Mouse (Mus musculus): ENCODE results near the gene Klk1b1.
"Not testable (repeated sequence)": the region's sequence is repeated elsewhere in the genome, so short reads cannot be mapped to it uniquely, and the experiment has no call there.

Klk1b1 gene

GRCm38 (mm10) chr7:43966451-43966850, at the start of gene Klk1b1:
Gene Klk1b1, plus strand, starts transcription at chr7:43966751.
- DNase-seq (ENCODE audit: low read depth, low spot score) = no peak

GRCm38 (mm10) chr7:43918426-43918825, 48.1 kb upstream of the Klk1b1 start:
- DNase-seq (ENCODE audit: low read depth, low spot score) = no peak

- no peak for DNase-seq (ENCODE audit: low read depth, low spot score)
Observed at GRCm38 (mm10) chr7:43918871-43919270, 47.7 kb upstream of the Klk1b1 start.

- DNase-seq (ENCODE audit: low read depth, low spot score) = peak; percentile 30
Observed at GRCm38 (mm10) chr7:43919559-43920451, 46.7 kb upstream of the Klk1b1 start.

- DNase-seq (ENCODE audit: low read depth, low spot score) = no peak
Observed at GRCm38 (mm10) chr7:43920582-43920981, 46.0 kb upstream of the Klk1b1 start.

- DNase-seq (ENCODE audit: low read depth, low spot score) = no peak
Observed at GRCm38 (mm10) chr7:43921087-43921486, 45.5 kb upstream of the Klk1b1 start.

GRCm38 (mm10) chr7:43921941-43922340, 44.6 kb upstream of the Klk1b1 start:
- DNase-seq (ENCODE audit: low read depth, low spot score) = no peak

- DNase-seq (ENCODE audit: low read depth, low spot score) = no peak
Observed at GRCm38 (mm10) chr7:43925985-43926384, 40.6 kb upstream of the Klk1b1 start.

GRCm38 (mm10) chr7:43928521-43928920, 38.0 kb upstream of the Klk1b1 start:
- DNase-seq (ENCODE audit: low read depth, low spot score) = no peak

- DNase-seq (ENCODE audit: low read depth, low spot score) = no peak
Observed at GRCm38 (mm10) chr7:43932337-43932736, 34.2 kb upstream of the Klk1b1 start.

- DNase-seq (ENCODE audit: low read depth, low spot score) = no peak
Observed at GRCm38 (mm10) chr7:43933440-43933839, 33.1 kb upstream of the Klk1b1 start, which contains the start of gene Klk15. Gene Klk15, plus strand, starts transcription at chr7:43933740.

- DNase-seq (ENCODE audit: low read depth, low spot score) = no peak
Observed at GRCm38 (mm10) chr7:43934747-43935146, 31.8 kb upstream of the Klk1b1 start.

- no peak for DNase-seq (ENCODE audit: low read depth, low spot score)
Observed at GRCm38 (mm10) chr7:43936551-43936950, 30.0 kb upstream of the Klk1b1 start.

GRCm38 (mm10) chr7:43942293-43942692, 24.3 kb upstream of the Klk1b1 start:
- not testable (repeated sequence) for DNase-seq (ENCODE audit: low read depth, low spot score)

GRCm38 (mm10) chr7:43944727-43945264, 21.8 kb upstream of the Klk1b1 start:
- DNase-seq (ENCODE audit: low read depth, low spot score) = no peak

- DNase-seq (ENCODE audit: low read depth, low spot score) = no peak
Observed at GRCm38 (mm10) chr7:43950364-43950763, 16.2 kb upstream of the Klk1b1 start, which contains the start of gene Klk1b8. Gene Klk1b8, plus strand, starts transcription at chr7:43950664.

- no peak for DNase-seq (ENCODE audit: low read depth, low spot score)
Observed at GRCm38 (mm10) chr7:43952703-43953102, 13.8 kb upstream of the Klk1b1 start.

GRCm38 (mm10) chr7:43967058-43967457, 507 bp downstream of the Klk1b1 start:
- DNase-seq (ENCODE audit: low read depth, low spot score) = no peak

GRCm38 (mm10) chr7:43967612-43968011, 1.1 kb downstream of the Klk1b1 start:
- no peak for DNase-seq (ENCODE audit: low read depth, low spot score)

GRCm38 (mm10) chr7:43975761-43976160, 9.2 kb downstream of the Klk1b1 start, which contains the start of gene Klk1b9:
Gene Klk1b9, plus strand, starts transcription at chr7:43976061.
- DNase-seq (ENCODE audit: low read depth, low spot score) = not testable (repeated sequence)

- DNase-seq (ENCODE audit: low read depth, low spot score) = no peak
Observed at GRCm38 (mm10) chr7:43985657-43986056, 19.1 kb downstream of the Klk1b1 start.

GRCm38 (mm10) chr7:43994821-43995220, 28.3 kb downstream of the Klk1b1 start:
- not testable (repeated sequence) for DNase-seq (ENCODE audit: low read depth, low spot score)

- not testable (repeated sequence) for DNase-seq (ENCODE audit: low read depth, low spot score)
Observed at GRCm38 (mm10) chr7:43995577-43995976, 29.0 kb downstream of the Klk1b1 start, which contains the start of gene Klk1b11. Gene Klk1b11, plus strand, starts transcription at chr7:43995877.
